ENCODE assay signal across 28 mouse cellular contexts in genomic region chr1:91006708-91007107, GRCm38 (mm10). TPM values are rescaled to one million over a fixed set of nuclear protein-coding genes. Genes with fewer than 3 reads are reported as not detected.
DNase-seq lines count a peak whose midpoint lies in the region; ATAC-seq and TF ChIP-seq lines count a peak whose summit lies in the region.
"Had no signal": no experiment of that assay in that cellular context is flagged by ENCODE, and none has a peak within 500 bp of the region (broad histone marks: within the 10 kb centered on the region; RNA-seq: fewer than 3 reads in every experiment).

No protein-coding gene starts in this region.

- no peak for ATAC-seq in heart, embryonic 13.5 days (ENCODE audit: extremely low read depth, insufficient number of reproducible peaks, low FRiP score, low TSS enrichment)
- ATAC-seq in heart, postnatal 0 days (ENCODE audit: insufficient read depth, low read depth) = no peak
- no peak for ATAC-seq in stomach, embryonic 15.5 days (ENCODE audit: insufficient read depth, low FRiP score, low read depth)
- no peak for ATAC-seq in stomach, postnatal 0 days (ENCODE audit: low FRiP score, low TSS enrichment)
- ATAC-seq: forebrain, embryonic 14.5 days; intestine, embryonic 15.5 days had no signal

- H3K27me3 ChIP-seq in heart, embryonic 13.5 days (replicated peaks) = no peaks in the 10 kb centered on the region
- H3K27me3 ChIP-seq in heart, postnatal 0 days (ENCODE audit: control insufficient read depth, insufficient read depth, low read length) = no peaks in the 10 kb centered on the region
- H3K27me3 ChIP-seq in heart, embryonic 10.5 days (ENCODE audit: insufficient read depth, poor library complexity, severe bottlenecking) = no peaks in the 10 kb centered on the region
- H3K27me3 ChIP-seq in stomach, embryonic 15.5 days (replicated peaks) = no peaks in the 10 kb centered on the region
- no peaks in the 10 kb centered on the region for H3K27me3 ChIP-seq in stomach, postnatal 0 days (ENCODE audit: control insufficient read depth, insufficient read depth, low read length)
- H3K27me3 ChIP-seq: embryonic facial prominence, embryonic 15.5 days; intestine, embryonic 15.5 days had no signal

- no peaks in the 10 kb centered on the region for H3K9me3 ChIP-seq in heart, embryonic 13.5 days
- no peaks in the 10 kb centered on the region for H3K9me3 ChIP-seq in heart, postnatal 0 days (replicated peaks; ENCODE audit: control insufficient read depth, low read length)
- no peaks in the 10 kb centered on the region for H3K9me3 ChIP-seq in heart, embryonic 10.5 days
- no peaks in the 10 kb centered on the region for H3K9me3 ChIP-seq in stomach, embryonic 15.5 days
- no peaks in the 10 kb centered on the region for H3K9me3 ChIP-seq in stomach, postnatal 0 days (ENCODE audit: control insufficient read depth, low read length)
- H3K9me3 ChIP-seq: embryonic facial prominence, embryonic 15.5 days; forebrain, embryonic 10.5 days; hindbrain, embryonic 10.5 days; intestine, embryonic 15.5 days had no signal

- H3K4me1 ChIP-seq in heart, embryonic 13.5 days = peaks cover 92% of the 10 kb centered on the region
- H3K4me1 ChIP-seq in heart, postnatal 0 days (ENCODE audit: control insufficient read depth, insufficient read depth) = peaks cover 71% of the 10 kb centered on the region
- peaks cover 76% of the 10 kb centered on the region for H3K4me1 ChIP-seq in heart, embryonic 10.5 days
- peaks cover 4% of the 10 kb centered on the region; the same call in 1 of the 2 replicates for H3K4me1 ChIP-seq in stomach, embryonic 15.5 days
- H3K4me1 ChIP-seq in stomach, postnatal 0 days (replicated peaks; ENCODE audit: control insufficient read depth, insufficient read depth) = no peaks in the 10 kb centered on the region

- WGBS in heart, embryonic 13.5 days = 78% methylated on average over 9 of the region's 9 CpGs
- WGBS in heart, postnatal 0 days = 54% methylated on average over 9 of the region's 9 CpGs
- WGBS in heart, embryonic 10.5 days = 91% methylated on average over 9 of the region's 9 CpGs
- WGBS in stomach, embryonic 15.5 days = 61% methylated on average over 9 of the region's 9 CpGs
- 49% methylated on average over 9 of the region's 9 CpGs for WGBS in stomach, postnatal 0 days

- H3K4me3 ChIP-seq in heart, embryonic 13.5 days = no peak overlapping the region
- H3K4me3 ChIP-seq in heart, postnatal 0 days (ENCODE audit: low read depth, low read length) = no peak overlapping the region
- H3K4me3 ChIP-seq in heart, embryonic 10.5 days = no peak overlapping the region
- no peak overlapping the region for H3K4me3 ChIP-seq in stomach, embryonic 15.5 days (replicated peaks)
- no peak overlapping the region for H3K4me3 ChIP-seq in stomach, postnatal 0 days (ENCODE audit: low read depth, low read length)
- H3K4me3 ChIP-seq: embryonic facial prominence, embryonic 15.5 days; erythroblast, embryonic 14.5 days; forebrain, embryonic 10.5 days; hindbrain, embryonic 10.5 days; intestine, embryonic 15.5 days had no signal

- H3K36me3 ChIP-seq in heart, embryonic 13.5 days = peaks cover 7% of the 10 kb centered on the region; the same call in 1 of the 2 replicates
- no peaks in the 10 kb centered on the region; the same call in 1 of the 2 replicates for H3K36me3 ChIP-seq in heart, postnatal 0 days (replicated peaks; ENCODE audit: control insufficient read depth, insufficient read depth, low read length)
- H3K36me3 ChIP-seq in heart, embryonic 10.5 days = peaks cover 4% of the 10 kb centered on the region; the same call in 1 of the 2 replicates
- no peaks in the 10 kb centered on the region for H3K36me3 ChIP-seq in stomach, embryonic 15.5 days
- no peaks in the 10 kb centered on the region for H3K36me3 ChIP-seq in stomach, postnatal 0 days (ENCODE audit: control insufficient read depth, insufficient read depth, low read length)
- H3K36me3 ChIP-seq: embryonic facial prominence, embryonic 15.5 days; intestine, embryonic 15.5 days had no signal

- peak overlapping the region; percentile 37; the same call in 1 of the 2 replicates for H3K27ac ChIP-seq in heart, embryonic 13.5 days (replicated peaks)
- peak overlapping the region; percentile 65 for H3K27ac ChIP-seq in heart, postnatal 0 days (ENCODE audit: low read depth)
- H3K27ac ChIP-seq in heart, embryonic 10.5 days = no peak overlapping the region
- no peak overlapping the region for H3K27ac ChIP-seq in stomach, embryonic 15.5 days
- no peak overlapping the region for H3K27ac ChIP-seq in stomach, postnatal 0 days (replicated peaks)
- H3K27ac ChIP-seq: embryonic facial prominence, embryonic 15.5 days; forebrain, embryonic 10.5 days; hindbrain, embryonic 10.5 days; hindbrain, embryonic 14.5 days; intestine, embryonic 15.5 days had no signal

- DNase-seq in heart, postnatal 4 days = no peak
- DNase-seq in heart, postnatal 0 days (ENCODE audit: low spot score) = no peak
- no peak for DNase-seq in heart, embryonic 10.5 days (ENCODE audit: low spot score)
- no peak for DNase-seq in stomach, postnatal 0 days (ENCODE audit: low spot score)
- DNase-seq in lung, postnatal 14 days = no peak
- DNase-seq: adrenal gland, adult 8-10 months; adrenal gland, postnatal 36 days; cerebellum, adult 11 months; cerebellum, adult 8-10 months; cerebellum, postnatal 14 days; embryo, embryonic 11 days; heart, postnatal 10 days; kidney, adult 18-20 months had no signal

- no peak for TF ChIP-seq CTCF in heart, postnatal 0 days (IDR thresholded peaks at IDR 0.05; ENCODE audit: low read depth)
- TF ChIP-seq CTCF in stomach, postnatal 0 days (IDR thresholded peaks at IDR 0.05; ENCODE audit: low read depth) = no peak

- no peak for TF ChIP-seq EP300 in heart, postnatal 0 days (IDR thresholded peaks at IDR 0.05; ENCODE audit: low read depth)
- no peak for TF ChIP-seq EP300 in stomach, postnatal 0 days (optimal IDR thresholded peaks at IDR 0.05)

- no peak overlapping the region for H3K9ac ChIP-seq in heart, embryonic 13.5 days
- H3K9ac ChIP-seq in heart, postnatal 0 days (replicated peaks; ENCODE audit: low read depth, low read length) = peak overlapping the region; percentile 37; the same call in 1 of the 2 replicates
- H3K9ac ChIP-seq in stomach, embryonic 15.5 days = no peak overlapping the region
- no peak overlapping the region for H3K9ac ChIP-seq in stomach, postnatal 0 days (ENCODE audit: low read length)
- H3K9ac ChIP-seq: embryonic facial prominence, embryonic 15.5 days; hindbrain, embryonic 14.5 days; intestine, embryonic 15.5 days had no signal

- no peak overlapping the region for H3K4me2 ChIP-seq in heart, embryonic 13.5 days
- peak overlapping the region; percentile 29; the same call in 1 of the 2 replicates for H3K4me2 ChIP-seq in heart, postnatal 0 days (ENCODE audit: low read depth, low read length)
- H3K4me2 ChIP-seq in stomach, embryonic 15.5 days = peak overlapping the region; percentile 19; the same call in 1 of the 2 replicates
- H3K4me2 ChIP-seq in stomach, postnatal 0 days (replicated peaks; ENCODE audit: low read depth) = no peak overlapping the region
- H3K4me2 ChIP-seq: embryonic facial prominence, embryonic 15.5 days; hindbrain, embryonic 14.5 days; intestine, embryonic 15.5 days had no signal

RNA-seq across cellular contexts. Expression of gene Lrrfip1, which starts 8.2 kb away (rescaled TPM):
- 122 and 137 TPM in 2 replicates for polyA plus RNA-seq in heart, embryonic 13.5 days (2015; fragmentation: Nextera tagmentation; extraction: Ambion mirVana)
- 100 to 1,000 TPM; 214 to 233 TPM for total RNA-seq in heart, postnatal 4 days (2021)
- 120 and 135 TPM in 2 replicates for total RNA-seq in heart, postnatal 0 days (2014; rRNA removed; ENCODE audit: low replicate concordance)
- 140 and 168 TPM in 2 replicates for polyA plus RNA-seq in heart, postnatal 0 days (2015; fragmentation: Nextera tagmentation; extraction: Ambion mirVana)
- polyA plus RNA-seq in heart, embryonic 10.5 days (2016; fragmentation: Nextera tagmentation; extraction: Ambion mirVana) = 91.6 and 129 TPM in 2 replicates
- polyA plus RNA-seq in stomach, embryonic 15.5 days (2015; fragmentation: Nextera tagmentation; extraction: Ambion mirVana) = 64.9 and 65.4 TPM in 2 replicates
- 69.4 and 79.0 TPM in 2 replicates for polyA plus RNA-seq in stomach, postnatal 0 days (2015; fragmentation: Nextera tagmentation; extraction: Ambion mirVana)

RNA-seq across cellular contexts. Expression of gene Rab17, which starts 37.2 kb away (rescaled TPM):
- 0.57 and 1.5 TPM in 2 replicates for polyA plus RNA-seq in heart, embryonic 13.5 days (2015; fragmentation: Nextera tagmentation; extraction: Ambion mirVana)
- 1 to 10 TPM; 4.3 to 5.1 TPM for total RNA-seq in heart, postnatal 4 days (2021)
- 7.1 and 8.4 TPM in 2 replicates for total RNA-seq in heart, postnatal 0 days (2014; rRNA removed; ENCODE audit: low replicate concordance)
- polyA plus RNA-seq in heart, postnatal 0 days (2015; fragmentation: Nextera tagmentation; extraction: Ambion mirVana) = 5.1 and 5.6 TPM in 2 replicates
- polyA plus RNA-seq in heart, embryonic 10.5 days (2016; fragmentation: Nextera tagmentation; extraction: Ambion mirVana) = 0.71 and 0.94 TPM in 2 replicates
- 9.5 and 14.2 TPM in 2 replicates for polyA plus RNA-seq in stomach, embryonic 15.5 days (2015; fragmentation: Nextera tagmentation; extraction: Ambion mirVana)
- polyA plus RNA-seq in stomach, postnatal 0 days (2015; fragmentation: Nextera tagmentation; extraction: Ambion mirVana) = 4.6 and 5.7 TPM in 2 replicates
- total RNA-seq: adrenal gland, adult 8-10 months; adrenal gland, postnatal 36 days; gastrocnemius, adult 8-10 months had no signal
- polyA plus RNA-seq: brain, embryonic 14.5 days; erythroblast, embryonic 14.5 days; hindbrain, embryonic 14.5 days had no signal

RNA-seq across cellular contexts. Expression of gene Prlh, which starts 53.8 kb away (rescaled TPM):
- polyA plus RNA-seq in heart, embryonic 13.5 days (2015; fragmentation: Nextera tagmentation; extraction: Ambion mirVana) = not detected in 2 replicates
- not detected for total RNA-seq in heart, postnatal 4 days (2021)
- not detected in 2 replicates for total RNA-seq in heart, postnatal 0 days (2014; rRNA removed; ENCODE audit: low replicate concordance)
- polyA plus RNA-seq in heart, postnatal 0 days (2015; fragmentation: Nextera tagmentation; extraction: Ambion mirVana) = not detected in 2 replicates
- not detected in 2 replicates for polyA plus RNA-seq in heart, embryonic 10.5 days (2016; fragmentation: Nextera tagmentation; extraction: Ambion mirVana)
- not detected in 2 replicates for polyA plus RNA-seq in stomach, embryonic 15.5 days (2015; fragmentation: Nextera tagmentation; extraction: Ambion mirVana)
- polyA plus RNA-seq in stomach, postnatal 0 days (2015; fragmentation: Nextera tagmentation; extraction: Ambion mirVana) = not detected in 2 replicates
- total RNA-seq: adrenal gland, adult 8-10 months; adrenal gland, postnatal 36 days; common myeloid progenitor, adult 5-6 weeks; ES-E14; gastrocnemius, adult 8-10 months; gastrocnemius, postnatal 4 days; heart, postnatal 10 days had no signal
- polyA plus RNA-seq: brain, embryonic 14.5 days; embryonic facial prominence, embryonic 11.5 days; embryonic facial prominence, embryonic 15.5 days; forebrain, embryonic 10.5 days; forebrain, embryonic 14.5 days; hindbrain, embryonic 10.5 days; hindbrain, embryonic 14.5 days; intestine, embryonic 15.5 days had no signal

Comparison
In these comparisons a context has a peak if more than half of its experiments do, and no peak if none do; other contexts are left out.
1. H3K27ac ChIP-seq: peak in heart, embryonic 13.5 days (single experiment) and heart, postnatal 0 days (single experiment); none in heart, embryonic 10.5 days (single experiment), stomach, embryonic 15.5 days (single experiment) and stomach, postnatal 0 days (single experiment).
2. H3K4me2 ChIP-seq: peak in heart, postnatal 0 days (single experiment) and stomach, embryonic 15.5 days (single experiment); none in heart, embryonic 13.5 days (single experiment) and stomach, postnatal 0 days (single experiment).